Mouse (Mus musculus): ENCODE data around the gene Abcb6.

GRCm38 (mm10) chr1:75216797-75217585 lies 36.8 kb upstream of the Abcb6 start:
- TF ChIP-seq CTCF (IDR thresholded peaks at IDR 0.05; ENCODE audit: low read depth) (no peak), EP300 (IDR thresholded peaks at IDR 0.05; ENCODE audit: low read depth) (no peak)
